In genomic region chr13:49073295-49073694, GRCm38 (mm10) we compare ENCODE assay signal across 19 mouse cellular contexts.
A peak's percentile ranks its signal among the peaks of the same experiment; 100 is the strongest.
DNase-seq lines count a peak whose midpoint lies in the region; ATAC-seq and TF ChIP-seq lines count a peak whose summit lies in the region.
"Had no signal": no experiment of that assay in that cellular context is flagged by ENCODE, and none has a peak within 500 bp of the region (broad histone marks: within the 10 kb centered on the region; RNA-seq: fewer than 3 reads in every experiment).

No protein-coding gene starts in this region.

- H3K36me3 ChIP-seq in heart, adult 2 months (ENCODE audit: control insufficient read depth, insufficient read depth, low read length), result no peaks in the 10 kb centered on the region
- H3K36me3 ChIP-seq in midbrain, postnatal 0 days (ENCODE audit: insufficient read depth, low read length), result peaks cover 61% of the 10 kb centered on the region
- H3K36me3 ChIP-seq in midbrain, embryonic 16.5 days (ENCODE audit: control insufficient read depth, insufficient read depth, low read length), result peaks cover 42% of the 10 kb centered on the region
- H3K36me3 ChIP-seq: heart, embryonic 13.5 days had no signal

- no peak for DNase-seq in heart, adult 2 months
- DNase-seq in heart, postnatal 25 days (ENCODE audit: low spot score), result no peak
- no peak for DNase-seq in layer of hippocampus, adult 2 months (ENCODE audit: low spot score in 2 of 2)
- no peak for DNase-seq in layer of hippocampus, adult 18-20 months (ENCODE audit: low spot score in 2 of 2)
- DNase-seq in midbrain, postnatal 0 days (ENCODE audit: low spot score), result no peak
- DNase-seq in cerebellum, adult 11-12 months, result no peak
- DNase-seq: adrenal gland, adult 2 months; adrenal gland, postnatal 36 days; cerebellum, adult 11 months; cerebellum, adult 9-10 months; cerebellum, postnatal 25 days; gastrocnemius, postnatal 14 days; heart, postnatal 4 days had no signal

- no peaks in the 10 kb centered on the region for H3K27me3 ChIP-seq in heart, adult 2 months (ENCODE audit: control insufficient read depth, insufficient read depth, low read length)
- no peaks in the 10 kb centered on the region for H3K27me3 ChIP-seq in midbrain, postnatal 0 days (ENCODE audit: insufficient read depth, low read length)
- H3K27me3 ChIP-seq in midbrain, embryonic 16.5 days (ENCODE audit: control insufficient read depth, insufficient read depth, low read depth, low read length), result no peaks in the 10 kb centered on the region
- H3K27me3 ChIP-seq: embryonic facial prominence, embryonic 13.5 days; forebrain, embryonic 12.5 days; hindbrain, embryonic 13.5 days had no signal

- no peaks in the 10 kb centered on the region for H3K9me3 ChIP-seq in midbrain, postnatal 0 days (ENCODE audit: low read length)
- H3K9me3 ChIP-seq in midbrain, embryonic 16.5 days (replicated peaks; ENCODE audit: control insufficient read depth, low read length, poor library complexity, severe bottlenecking), result no peaks in the 10 kb centered on the region
- H3K9me3 ChIP-seq: embryonic facial prominence, embryonic 13.5 days; forebrain, embryonic 12.5 days; heart, embryonic 13.5 days; hindbrain, embryonic 13.5 days had no signal

- no peaks in the 10 kb centered on the region for H3K79me2 ChIP-seq in heart, adult 2 months (replicated peaks; ENCODE audit: control insufficient read depth, insufficient read depth, low read length)

- no peak for ATAC-seq in midbrain, postnatal 0 days (ENCODE audit: low FRiP score)
- no peak for ATAC-seq in midbrain, embryonic 16.5 days
- ATAC-seq: forebrain, embryonic 16.5 days had no signal

- no peak overlapping the region for H3K4me2 ChIP-seq in midbrain, postnatal 0 days (ENCODE audit: low read depth, low read length, poor library complexity, severe bottlenecking)
- no peak overlapping the region for H3K4me2 ChIP-seq in midbrain, embryonic 16.5 days (ENCODE audit: low read length)
- H3K4me2 ChIP-seq: embryonic facial prominence, embryonic 13.5 days; forebrain, embryonic 12.5 days; heart, embryonic 13.5 days; hindbrain, embryonic 13.5 days had no signal

- no peak for TF ChIP-seq POLR2A in heart, adult 2 months (IDR thresholded peaks at IDR 0.05; ENCODE audit: insufficient read depth, low read depth, low read length)

- peak; percentile 22 for TF ChIP-seq CTCF in heart, adult 2 months (IDR thresholded peaks at IDR 0.05)
- TF ChIP-seq CTCF in layer of hippocampus, adult 2 months (conservative IDR thresholded peaks at IDR 0.05), result peak; percentile 59
- peak; percentile 28; the same call in 1 of the 2 replicates for TF ChIP-seq CTCF in midbrain, postnatal 0 days (IDR thresholded peaks at IDR 0.05)

- no peak overlapping the region for H3K9ac ChIP-seq in heart, adult 2 months (ENCODE audit: low read depth, low read length)
- H3K9ac ChIP-seq in midbrain, postnatal 0 days (replicated peaks; ENCODE audit: low read length, poor library complexity, severe bottlenecking), result no peak overlapping the region
- H3K9ac ChIP-seq in midbrain, embryonic 16.5 days (ENCODE audit: low read depth, low read length), result no peak overlapping the region
- H3K9ac ChIP-seq: embryonic facial prominence, embryonic 13.5 days; forebrain, embryonic 12.5 days; heart, embryonic 13.5 days; hindbrain, embryonic 13.5 days had no signal

- H3K4me3 ChIP-seq in heart, adult 2 months, result no peak overlapping the region
- no peak overlapping the region for H3K4me3 ChIP-seq in layer of hippocampus, adult 2 months
- no peak overlapping the region for H3K4me3 ChIP-seq in midbrain, postnatal 0 days (ENCODE audit: low read depth, low read length)
- H3K4me3 ChIP-seq in midbrain, embryonic 16.5 days (ENCODE audit: low read depth, low read length), result no peak overlapping the region
- H3K4me3 ChIP-seq: embryonic facial prominence, embryonic 13.5 days; forebrain, embryonic 12.5 days; heart, embryonic 13.5 days; hindbrain, embryonic 13.5 days had no signal

- TF ChIP-seq EP300 in heart, adult 2 months (IDR thresholded peaks at IDR 0.05; ENCODE audit: insufficient read depth, low read depth, low read length), result no peak

- intact Hi-C loops in heart, adult 2 months (cut with DNase I), result no loop called here
- intact Hi-C loops in heart, postnatal 25 days (cut with DNase I), result no loop called here

- 73% methylated on average over 6 of the region's 6 CpGs for WGBS in heart, adult 2 months
- 79% methylated on average over 6 of the region's 6 CpGs for WGBS in midbrain, postnatal 0 days
- 77% methylated on average over 6 of the region's 6 CpGs for WGBS in midbrain, embryonic 16.5 days

- H3K4me1 ChIP-seq in heart, adult 2 months (ENCODE audit: control insufficient read depth, insufficient read depth, low read length), result no peaks in the 10 kb centered on the region
- H3K4me1 ChIP-seq in midbrain, postnatal 0 days (ENCODE audit: insufficient read depth, low read length), result no peaks in the 10 kb centered on the region
- H3K4me1 ChIP-seq in midbrain, embryonic 16.5 days (ENCODE audit: control insufficient read depth, insufficient read depth, low read length), result no peaks in the 10 kb centered on the region
- H3K4me1 ChIP-seq: forebrain, embryonic 12.5 days; heart, embryonic 13.5 days; hindbrain, embryonic 13.5 days had no signal

- no peak overlapping the region for H3K27ac ChIP-seq in heart, adult 2 months
- H3K27ac ChIP-seq in layer of hippocampus, adult 2 months, result no peak overlapping the region
- H3K27ac ChIP-seq in midbrain, postnatal 0 days (ENCODE audit: low read depth, low read length), result no peak overlapping the region
- no peak overlapping the region for H3K27ac ChIP-seq in midbrain, embryonic 16.5 days (ENCODE audit: low read length)
- H3K27ac ChIP-seq: embryonic facial prominence, embryonic 13.5 days; forebrain, embryonic 12.5 days; heart, embryonic 13.5 days; hindbrain, embryonic 13.5 days had no signal
